Mouse (Mus musculus) embryonic facial prominence, embryonic 11.5 days (tissue): Measurements from ENCODE around the gene Samd8. TPM values are rescaled to one million over a fixed set of nuclear protein-coding genes. Genes with fewer than 3 reads are reported as not detected.

Experiments used
- polyA plus RNA-seq: library from polyadenylated mRNA; unstranded; fragments of >200 nt; fragmentation: Nextera tagmentation; extraction: Ambion mirVana; gene quantifications from 2 replicates; pipeline ENCODE4 v1.2.1, GENCODE M21; 2014

The Samd8 gene
- polyA plus RNA-seq, 1 experiment from 2014 or later, result 11.9 TPM

Other genes starting within 250 kb of the Samd8 start
- gene Dupd1, start 36.0 kb upstream of the Samd8 start, polyA plus RNA-seq, result 0.18 and 0.31 TPM in 2 replicates
- gene Dusp13, start 650 bp downstream of the Samd8 start, polyA plus RNA-seq, result not detected in 2 replicates
- gene Vdac2, start 74.7 kb downstream of the Samd8 start, polyA plus RNA-seq, result 310 and 314 TPM in 2 replicates
- gene Comtd1, start 98.4 kb downstream of the Samd8 start, polyA plus RNA-seq, result 15.5 and 17.6 TPM in 2 replicates
- 9.5 and 10.2 TPM in 2 replicates for gene Zfp503, start 239.1 kb downstream of the Samd8 start, polyA plus RNA-seq